Mouse (Mus musculus) liver, embryonic 16.5 days (tissue): Measurements from ENCODE around the gene Tiam2. TPM values are rescaled to one million over a fixed set of nuclear protein-coding genes. Genes with fewer than 3 reads are reported as not detected.

Experiments
- ATAC-seq: fragments of 200-750 bp; cut with Nextera tagmentation; 2 replicates; pipeline ENCODE4 v1.8.0; 2017; ENCODE audit warnings: low read depth, mild to moderate bottlenecking, moderate number of reproducible peaks, moderate library complexity
- H3K27ac ChIP-seq: fragments of 300-500 bp; sonication (generic); 2 replicates; pipeline ENCODE4 v1.5.1; 2014; ENCODE audit warnings: mild to moderate bottlenecking, low read length
- H3K27me3 ChIP-seq: fragments of 300-500 bp; sonication (generic); 2 replicates; pipeline ENCODE4 v1.6.1; 2014; ENCODE audit warnings: low read depth, low read length, mixed read lengths; ENCODE audit not compliant: control insufficient read depth, insufficient read depth
- H3K36me3 ChIP-seq: fragments of 300-500 bp; sonication (generic); 2 replicates; pipeline ENCODE4 v1.6.1; 2014; ENCODE audit warnings: mild to moderate bottlenecking; ENCODE audit not compliant: control insufficient read depth, insufficient read depth
- H3K4me1 ChIP-seq: fragments of 300-500 bp; sonication (generic); 2 replicates; pipeline ENCODE4 v1.6.1; 2014; ENCODE audit warnings: low read depth, low read length, mixed read lengths; ENCODE audit not compliant: control insufficient read depth
- H3K4me2 ChIP-seq: fragments of 300-500 bp; sonication (generic); 2 replicates; pipeline ENCODE4 v1.6.1; 2014; ENCODE audit warnings: low read depth, low read length, mixed read lengths
- H3K4me3 ChIP-seq: fragments of 300-500 bp; sonication (generic); 2 replicates; pipeline ENCODE4 v1.5.1; 2014; ENCODE audit warnings: low read depth, mild to moderate bottlenecking, low read length
- H3K9ac ChIP-seq: fragments of 300-500 bp; sonication (generic); 2 replicates; pipeline ENCODE4 v1.6.1; 2014; ENCODE audit warnings: low read depth, low read length
- H3K9me3 ChIP-seq: fragments of 300-500 bp; sonication (generic); replicated peaks from 2 replicates; pipeline ENCODE4 v1.6.1; 2016; ENCODE audit warnings: low read length; ENCODE audit not compliant: control insufficient read depth
- WGBS: fragments of 180-500 bp; shearing (Covaris S2); extraction: QIAGEN DNeasy Blood & Tissue Kit; methylation state at CpG from one replicate; pipeline ENCODE4 v1.1.7; 2014; ENCODE audit not compliant: insufficient replicate concordance; 5-methylcytosine and 5-hydroxymethylcytosine counted together
- polyA plus RNA-seq: library from polyadenylated mRNA; unstranded; fragments of >200 nt; fragmentation: Nextera tagmentation; extraction: Ambion mirVana; gene quantifications from 2 replicates; pipeline ENCODE4 v1.2.1, GENCODE M21; 2015

Gene Tiam2
- polyA plus RNA-seq, 1 experiment from 2014 or later = 0.86 TPM

- H3K27me3 ChIP-seq = no peaks in the 10 kb centered on the region
- H3K4me3 ChIP-seq = no peak overlapping the region
- H3K27ac ChIP-seq = no peak overlapping the region
- H3K36me3 ChIP-seq = no peaks in the 10 kb centered on the region
- H3K4me2 ChIP-seq = no peak overlapping the region
- H3K9me3 ChIP-seq = no peaks in the 10 kb centered on the region
- ATAC-seq = no peak
- 33% methylated on average over 8 of the region's 8 CpGs for WGBS
- no peak overlapping the region for H3K9ac ChIP-seq
- H3K4me1 ChIP-seq = no peaks in the 10 kb centered on the region
These were observed 120.0 kb downstream of the Tiam2 start for GRCm38 (mm10) chr17:3446191-3446950.

GRCm38 (mm10) chr17:3448725-3449124, 122.4 kb downstream of the Tiam2 start:
- no peak overlapping the region for H3K27ac ChIP-seq
- 25% methylated on average over 3 of the region's 3 CpGs for WGBS
- H3K9me3 ChIP-seq = no peaks in the 10 kb centered on the region
- ATAC-seq = no peak
- H3K4me2 ChIP-seq = no peak overlapping the region
- no peak overlapping the region for H3K4me3 ChIP-seq
- no peaks in the 10 kb centered on the region for H3K27me3 ChIP-seq
- no peaks in the 10 kb centered on the region for H3K4me1 ChIP-seq
- H3K36me3 ChIP-seq = no peaks in the 10 kb centered on the region
- no peak overlapping the region for H3K9ac ChIP-seq

GRCm38 (mm10) chr17:3451077-3451476, 124.7 kb downstream of the Tiam2 start:
- Histone ChIP-seq H3K9ac (no peak overlapping the region), H3K27ac (no peak overlapping the region), H3K4me3 (no peak overlapping the region), H3K27me3 (no peaks in the 10 kb centered on the region), H3K9me3 (no peaks in the 10 kb centered on the region), H3K36me3 (no peaks in the 10 kb centered on the region), H3K4me2 (no peak overlapping the region), H3K4me1 (no peaks in the 10 kb centered on the region)
- 55% methylated on average over 2 of the region's 2 CpGs for WGBS
- ATAC-seq = peak; percentile 79

GRCm38 (mm10) chr17:3452571-3453311, 126.4 kb downstream of the Tiam2 start:
- no peak overlapping the region for H3K4me2 ChIP-seq
- H3K36me3 ChIP-seq = no peaks in the 10 kb centered on the region
- no peaks in the 10 kb centered on the region for H3K9me3 ChIP-seq
- 50% methylated on average over 12 of the region's 12 CpGs for WGBS
- H3K9ac ChIP-seq = no peak overlapping the region
- H3K4me3 ChIP-seq = no peak overlapping the region
- no peaks in the 10 kb centered on the region for H3K27me3 ChIP-seq
- no peak for ATAC-seq
- no peaks in the 10 kb centered on the region for H3K4me1 ChIP-seq
- 0 out of 2 replicates have a peak overlapping the region, but pooled peaks have one; percentile 43 for H3K27ac ChIP-seq

GRCm38 (mm10) chr17:3453946-3454345, 127.6 kb downstream of the Tiam2 start:
- H3K4me2 ChIP-seq = no peak overlapping the region
- no peaks in the 10 kb centered on the region for H3K4me1 ChIP-seq
- no peak for ATAC-seq
- H3K27ac ChIP-seq = peak overlapping the region; percentile 15; the same call in 1 of the 2 replicates
- no peak overlapping the region for H3K4me3 ChIP-seq
- 18% methylated on average over 10 of the region's 10 CpGs for WGBS
- no peaks in the 10 kb centered on the region for H3K36me3 ChIP-seq
- no peaks in the 10 kb centered on the region for H3K27me3 ChIP-seq
- no peaks in the 10 kb centered on the region for H3K9me3 ChIP-seq
- H3K9ac ChIP-seq = no peak overlapping the region

- Histone ChIP-seq H3K4me3 (no peak overlapping the region), H3K27me3 (no peaks in the 10 kb centered on the region), H3K9me3 (no peaks in the 10 kb centered on the region), H3K27ac (no peak overlapping the region), H3K9ac (no peak overlapping the region), H3K36me3 (no peaks in the 10 kb centered on the region), H3K4me1 (no peaks in the 10 kb centered on the region), H3K4me2 (no peak overlapping the region)
- ATAC-seq = no peak
- 64% methylated on average over 9 of the region's 9 CpGs for WGBS
These were observed 128.5 kb downstream of the Tiam2 start for GRCm38 (mm10) chr17:3454850-3455249.

- Histone ChIP-seq H3K27me3 (no peaks in the 10 kb centered on the region), H3K36me3 (no peaks in the 10 kb centered on the region), H3K4me1 (no peaks in the 10 kb centered on the region), H3K4me3 (no peak overlapping the region), H3K9me3 (no peaks in the 10 kb centered on the region), H3K9ac (no peak overlapping the region), H3K27ac (no peak overlapping the region), H3K4me2 (no peak overlapping the region)
- WGBS = 45% methylated on average over 2 of the region's 2 CpGs
- no peak for ATAC-seq
These were observed 131.7 kb downstream of the Tiam2 start for GRCm38 (mm10) chr17:3457914-3458681.

GRCm38 (mm10) chr17:3465861-3466260, 139.5 kb downstream of the Tiam2 start:
- Histone ChIP-seq H3K9ac (no peak overlapping the region), H3K27me3 (no peaks in the 10 kb centered on the region), H3K9me3 (no peaks in the 10 kb centered on the region), H3K4me2 (no peak overlapping the region), H3K4me1 (no peaks in the 10 kb centered on the region), H3K4me3 (no peak overlapping the region), H3K27ac (no peak overlapping the region), H3K36me3 (no peaks in the 10 kb centered on the region)
- no peak for ATAC-seq
- 63% methylated on average over 4 of the region's 4 CpGs for WGBS
